Mouse (Mus musculus): Measurements from ENCODE around the gene Rdh16f2. TPM values are rescaled to one million over a fixed set of nuclear protein-coding genes. Genes with fewer than 3 reads are reported as not detected.
A peak's percentile ranks its signal among the peaks of the same experiment; 100 is the strongest.
"Not testable (repeated sequence)": the region's sequence is repeated elsewhere in the genome, so short reads cannot be mapped to it uniquely, and the experiment has no call there.

The Rdh16f2 gene
- polyA plus RNA-seq, 1 experiment from 2014 or later: 0.14 TPM

DNA sequence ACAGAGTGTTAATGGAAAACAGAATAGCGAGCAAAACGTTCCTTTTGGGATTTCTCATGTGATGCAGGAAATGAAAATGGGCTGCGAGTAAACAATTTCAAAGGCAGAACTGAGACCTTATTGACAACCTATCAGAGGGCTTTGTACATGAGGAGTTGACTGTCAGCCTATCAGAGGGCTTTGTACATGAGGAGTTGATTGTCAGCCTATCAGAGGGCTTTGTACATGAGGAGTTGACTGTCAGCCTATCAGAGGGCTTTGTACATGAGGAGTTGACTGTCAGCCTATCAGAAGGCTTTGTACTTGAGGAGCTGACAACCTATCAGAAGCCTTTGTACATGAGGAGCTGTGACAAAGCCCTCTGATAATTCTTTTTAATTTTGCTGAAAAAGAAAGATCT is 50.9 kb downstream of the Rdh16f2 start:
- not testable (repeated sequence) for H3K4me1 ChIP-seq (replicated peaks; ENCODE audit: control insufficient read depth, insufficient read depth, low read length); H3K36me3 ChIP-seq (ENCODE audit: control insufficient read depth, insufficient read depth, low read length); DNase-seq (ENCODE audit: low spot score); H3K9me3 ChIP-seq (ENCODE audit: control insufficient read depth, low read length); H3K9ac ChIP-seq (ENCODE audit: low read length); H3K27ac ChIP-seq (ENCODE audit: low read depth); ATAC-seq (replicated peaks; ENCODE audit: low FRiP score, low TSS enrichment, low read depth); H3K4me3 ChIP-seq (ENCODE audit: low read depth, low read length); H3K27me3 ChIP-seq (replicated peaks; ENCODE audit: control insufficient read depth, insufficient read depth, low read length); H3K4me2 ChIP-seq (ENCODE audit: low read length)
- WGBS: 78% methylated on average over 3 of the region's 3 CpGs

GRCm38 (mm10) chr10:127917651-127918050 is 51.4 kb downstream of the Rdh16f2 start:
- Histone ChIP-seq H3K27ac (ENCODE audit: low read depth) (no peak overlapping the region), H3K9ac (ENCODE audit: low read length) (no peak overlapping the region), H3K27me3 (replicated peaks; ENCODE audit: control insufficient read depth, insufficient read depth, low read length) (no peaks in the 10 kb centered on the region), H3K4me3 (ENCODE audit: low read depth, low read length) (no peak overlapping the region), H3K4me1 (replicated peaks; ENCODE audit: control insufficient read depth, insufficient read depth, low read length) (no peaks in the 10 kb centered on the region), H3K9me3 (ENCODE audit: control insufficient read depth, low read length) (no peaks in the 10 kb centered on the region), H3K4me2 (ENCODE audit: low read length) (no peak overlapping the region), H3K36me3 (ENCODE audit: control insufficient read depth, insufficient read depth, low read length) (no peaks in the 10 kb centered on the region)
- ATAC-seq (replicated peaks; ENCODE audit: low FRiP score, low TSS enrichment, low read depth) (no peak), DNase-seq (ENCODE audit: low spot score) (no peak)
- WGBS: 88% methylated on average over 5 of the region's 5 CpGs

DNA sequence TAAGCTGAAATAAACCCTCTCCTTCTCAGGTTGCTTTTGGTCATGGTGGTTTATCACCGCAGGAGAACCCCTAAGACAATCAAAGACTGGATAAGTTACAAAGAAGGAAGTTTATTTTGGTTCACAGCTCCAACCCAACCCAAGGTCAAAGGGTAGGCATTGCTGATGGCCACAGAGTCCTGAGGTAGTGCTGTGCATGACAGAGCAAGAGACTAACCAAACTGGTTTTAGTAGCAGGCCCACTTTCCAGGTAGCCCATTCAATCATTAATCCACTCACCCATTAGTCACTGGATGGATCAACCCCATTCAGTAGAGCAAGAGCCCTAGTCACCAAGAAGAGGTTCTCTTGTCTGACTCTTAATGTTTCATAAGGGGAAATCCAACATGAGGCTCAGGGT is 56.0 kb downstream of the Rdh16f2 start:
- no peak for ATAC-seq (replicated peaks; ENCODE audit: low FRiP score, low TSS enrichment, low read depth)
- Histone ChIP-seq H3K4me1 (replicated peaks; ENCODE audit: control insufficient read depth, insufficient read depth, low read length) (no peaks in the 10 kb centered on the region), H3K9me3 (ENCODE audit: control insufficient read depth, low read length) (no peaks in the 10 kb centered on the region), H3K27ac (ENCODE audit: low read depth) (no peak overlapping the region), H3K4me2 (ENCODE audit: low read length) (no peak overlapping the region), H3K36me3 (ENCODE audit: control insufficient read depth, insufficient read depth, low read length) (no peaks in the 10 kb centered on the region), H3K9ac (ENCODE audit: low read length) (no peak overlapping the region), H3K27me3 (replicated peaks; ENCODE audit: control insufficient read depth, insufficient read depth, low read length) (no peaks in the 10 kb centered on the region), H3K4me3 (ENCODE audit: low read depth, low read length) (no peak overlapping the region)
- no peak for DNase-seq (ENCODE audit: low spot score)
- 71% methylated on average over 1 of the region's 1 CpGs for WGBS

- Histone ChIP-seq H3K27me3 (replicated peaks; ENCODE audit: control insufficient read depth, insufficient read depth, low read length) (no peaks in the 10 kb centered on the region), H3K36me3 (ENCODE audit: control insufficient read depth, insufficient read depth, low read length) (no peaks in the 10 kb centered on the region), H3K4me1 (replicated peaks; ENCODE audit: control insufficient read depth, insufficient read depth, low read length) (no peaks in the 10 kb centered on the region), H3K9me3 (ENCODE audit: control insufficient read depth, low read length) (no peaks in the 10 kb centered on the region), H3K4me3 (ENCODE audit: low read depth, low read length) (no peak overlapping the region), H3K27ac (ENCODE audit: low read depth) (no peak overlapping the region), H3K9ac (ENCODE audit: low read length) (no peak overlapping the region), H3K4me2 (ENCODE audit: low read length) (no peak overlapping the region)
- 85% methylated on average over 8 of the region's 8 CpGs for WGBS
- ATAC-seq (replicated peaks; ENCODE audit: low FRiP score, low TSS enrichment, low read depth) (no peak), DNase-seq (ENCODE audit: low spot score) (no peak)
Observed at GRCm38 (mm10) chr10:127923024-127923423, 56.8 kb downstream of the Rdh16f2 start.

DNA sequence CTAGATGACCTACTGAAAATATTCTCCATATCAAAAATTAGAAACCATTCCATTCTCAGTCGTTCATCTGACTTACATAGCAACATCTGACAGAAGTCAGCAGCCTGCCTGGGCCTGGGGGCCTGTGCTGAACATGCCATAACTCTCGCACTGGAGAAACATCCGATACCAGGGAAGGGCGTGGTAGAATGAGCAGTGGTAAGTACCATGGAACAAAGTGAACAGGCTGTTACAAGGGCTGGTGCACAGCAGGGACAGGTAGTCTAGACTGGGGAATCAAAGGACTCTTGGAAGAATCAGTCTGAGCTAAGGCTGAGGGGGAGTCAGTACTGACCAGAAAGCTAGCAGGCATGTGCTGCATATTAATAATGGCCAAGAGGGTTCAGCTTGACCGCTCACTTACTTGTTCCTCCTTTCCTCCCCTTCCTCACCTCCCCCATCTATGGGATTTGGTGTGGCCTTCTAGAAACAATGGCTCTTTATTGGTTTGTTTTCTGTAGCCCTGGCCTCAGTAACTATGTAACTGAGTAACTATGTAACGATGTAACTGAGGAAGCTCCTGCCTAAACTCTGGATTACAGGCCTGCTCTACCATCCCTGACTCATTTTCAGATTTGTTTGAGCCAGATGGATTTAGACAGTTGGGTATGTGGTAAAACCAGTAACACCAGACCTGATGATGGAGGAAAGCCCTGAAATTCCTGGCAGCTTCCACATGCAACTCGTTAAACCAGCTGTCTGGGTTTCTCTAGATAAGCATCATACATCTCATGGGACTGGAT is 58.5 kb downstream of the Rdh16f2 start:
- Histone ChIP-seq H3K4me3 (ENCODE audit: low read depth, low read length) (no peak overlapping the region), H3K36me3 (ENCODE audit: control insufficient read depth, insufficient read depth, low read length) (no peaks in the 10 kb centered on the region), H3K27me3 (replicated peaks; ENCODE audit: control insufficient read depth, insufficient read depth, low read length) (no peaks in the 10 kb centered on the region), H3K9me3 (ENCODE audit: control insufficient read depth, low read length) (no peaks in the 10 kb centered on the region), H3K4me2 (ENCODE audit: low read length) (no peak overlapping the region), H3K4me1 (replicated peaks; ENCODE audit: control insufficient read depth, insufficient read depth, low read length) (no peaks in the 10 kb centered on the region), H3K27ac (ENCODE audit: low read depth) (peak overlapping the region; percentile 23; the same call in 1 of the 2 replicates), H3K9ac (ENCODE audit: low read length) (no peak overlapping the region)
- no peak for DNase-seq (ENCODE audit: low spot score)
- no peak for ATAC-seq (replicated peaks; ENCODE audit: low FRiP score, low TSS enrichment, low read depth)
- 62% methylated on average over 7 of the region's 7 CpGs for WGBS

Other genes starting within 250 kb of the Rdh16f2 start
- 92.1 and 96.6 TPM in 2 replicates for gene Lrp1, start 245.3 kb upstream of the Rdh16f2 start, polyA plus RNA-seq (2014; fragmentation: Nextera tagmentation; extraction: Ambion mirVana)
- gene Stat6, start 223.5 kb upstream of the Rdh16f2 start, polyA plus RNA-seq (2014; fragmentation: Nextera tagmentation; extraction: Ambion mirVana): 28.5 and 29.4 TPM in 2 replicates
- 8.8 and 8.9 TPM in 2 replicates for gene Nemp1, start 199.6 kb upstream of the Rdh16f2 start, polyA plus RNA-seq (2014; fragmentation: Nextera tagmentation; extraction: Ambion mirVana)
- 7.4 and 7.5 TPM in 2 replicates for gene Nab2, start 197.9 kb upstream of the Rdh16f2 start, polyA plus RNA-seq (2014; fragmentation: Nextera tagmentation; extraction: Ambion mirVana)
- 11.5 and 15.3 TPM in 2 replicates for gene Myo1a, start 161.3 kb upstream of the Rdh16f2 start, polyA plus RNA-seq (2014; fragmentation: Nextera tagmentation; extraction: Ambion mirVana)
- 5.3 and 8.3 TPM in 2 replicates for gene Tac2, start 142.0 kb upstream of the Rdh16f2 start, polyA plus RNA-seq (2014; fragmentation: Nextera tagmentation; extraction: Ambion mirVana)
- 3.9 and 4.1 TPM in 2 replicates for gene Zbtb39, start 126.9 kb upstream of the Rdh16f2 start, polyA plus RNA-seq (2014; fragmentation: Nextera tagmentation; extraction: Ambion mirVana)
- 0.39 and 0.43 TPM in 2 replicates for gene Gpr182, start 114.7 kb upstream of the Rdh16f2 start, polyA plus RNA-seq (2014; fragmentation: Nextera tagmentation; extraction: Ambion mirVana)
- gene Rdh1, start 106.8 kb upstream of the Rdh16f2 start, polyA plus RNA-seq (2014; fragmentation: Nextera tagmentation; extraction: Ambion mirVana): 0.07 TPM in 1 of 2 replicates, not detected in the other
- gene Rdh16f1, start 106.7 kb upstream of the Rdh16f2 start, polyA plus RNA-seq (2014; fragmentation: Nextera tagmentation; extraction: Ambion mirVana): not detected in 2 replicates
- gene Rdh9, start 90.1 kb upstream of the Rdh16f2 start, polyA plus RNA-seq (2014; fragmentation: Nextera tagmentation; extraction: Ambion mirVana): 0.07 TPM in 1 of 2 replicates, not detected in the other
- not detected in 2 replicates for gene Rdh16, start 65.3 kb upstream of the Rdh16f2 start, polyA plus RNA-seq (2014; fragmentation: Nextera tagmentation; extraction: Ambion mirVana)
- not detected in 2 replicates for gene Rdh19, start 16.5 kb upstream of the Rdh16f2 start, polyA plus RNA-seq (2014; fragmentation: Nextera tagmentation; extraction: Ambion mirVana)
- gene Rdh7, start 22.3 kb downstream of the Rdh16f2 start, polyA plus RNA-seq (2014; fragmentation: Nextera tagmentation; extraction: Ambion mirVana): 0.14 TPM in 1 of 2 replicates, not detected in the other
- not detected in 2 replicates for gene Sdr9c7, start 32.0 kb downstream of the Rdh16f2 start, polyA plus RNA-seq (2014; fragmentation: Nextera tagmentation; extraction: Ambion mirVana)
- gene Hsd17b6, start 141.1 kb downstream of the Rdh16f2 start, polyA plus RNA-seq (2014; fragmentation: Nextera tagmentation; extraction: Ambion mirVana): not detected in 2 replicates
- 85.8 and 89.1 TPM in 2 replicates for gene Prim1, start 148.7 kb downstream of the Rdh16f2 start, polyA plus RNA-seq (2014; fragmentation: Nextera tagmentation; extraction: Ambion mirVana)
- 929 and 986 TPM in 2 replicates for gene Naca, start 169.1 kb downstream of the Rdh16f2 start, polyA plus RNA-seq (2014; fragmentation: Nextera tagmentation; extraction: Ambion mirVana)
- 465 and 489 TPM in 2 replicates for gene Ptges3, start 192.5 kb downstream of the Rdh16f2 start, polyA plus RNA-seq (2014; fragmentation: Nextera tagmentation; extraction: Ambion mirVana)
- gene Atp5b, start 216.8 kb downstream of the Rdh16f2 start, polyA plus RNA-seq (2014; fragmentation: Nextera tagmentation; extraction: Ambion mirVana): 2,618 and 2,654 TPM in 2 replicates
- gene Baz2a, start 225.1 kb downstream of the Rdh16f2 start, polyA plus RNA-seq (2014; fragmentation: Nextera tagmentation; extraction: Ambion mirVana): 23.7 and 26.2 TPM in 2 replicates